Mouse (Mus musculus) bone marrow, adult 2 months (tissue): ENCODE measurements around the gene Ppox.

Experiments used
- CTCF ChIP-seq: fragments of 200-500 bp; IDR thresholded peaks from 2 replicates; pipeline ENCODE4 v1.5.1; 2011; ENCODE audit warnings: low read length, control low read depth; ENCODE audit not compliant: control insufficient read depth, insufficient read depth
- POLR2A ChIP-seq: fragments of 200-500 bp; IDR thresholded peaks from 2 replicates; pipeline ENCODE4 v1.6.1; 2011; ENCODE audit warnings: low read depth, mild to moderate bottlenecking, control low read depth, low read length, borderline replicate concordance; ENCODE audit not compliant: control insufficient read depth

DNA sequence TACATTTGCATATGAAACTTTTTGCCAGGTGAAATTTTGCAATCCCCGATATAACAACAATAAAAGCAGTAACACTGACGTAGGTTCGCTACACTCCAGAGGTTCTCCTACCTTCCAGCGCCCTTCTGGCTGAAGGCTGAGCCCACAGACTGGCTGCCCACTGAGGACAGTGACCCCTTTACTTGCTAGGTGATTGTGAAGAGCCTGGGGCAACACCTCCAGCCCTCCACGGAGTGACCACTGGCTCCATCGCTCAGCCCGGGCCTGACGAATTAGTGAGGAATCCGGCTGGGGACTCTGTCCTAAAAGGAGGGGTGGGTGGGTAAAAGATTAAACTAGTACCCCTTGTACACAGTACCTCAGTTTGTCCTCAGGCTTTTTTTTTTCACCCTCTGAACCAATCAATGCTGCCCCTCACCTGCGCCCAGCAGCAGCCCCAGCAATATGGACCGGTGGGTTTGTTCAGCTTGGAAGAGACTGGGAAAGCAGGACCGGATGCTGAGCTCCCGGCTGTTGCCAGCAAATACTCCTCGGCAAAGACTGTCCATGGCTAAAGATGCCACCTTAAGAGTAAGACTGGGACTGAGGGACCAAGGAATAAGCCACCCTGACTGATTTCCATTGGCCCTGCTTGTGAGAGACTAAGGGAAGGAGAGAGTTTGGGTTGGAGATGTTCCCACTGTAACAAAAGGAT, 1.8 kb downstream of the Ppox start:
- no peak for TF ChIP-seq CTCF
- no peak for TF ChIP-seq POLR2A
